Mouse (Mus musculus): ENCODE measurements around the gene Ung.
A peak's percentile ranks its signal among the peaks of the same experiment; 100 is the strongest.

Gene Ung

GRCm38 (mm10) chr5:114130698-114131520, 723 bp downstream of the Ung start:
- DNase-seq (ENCODE audit: low read depth, low spot score), result peak; percentile 94

- DNase-seq (ENCODE audit: low read depth, low spot score), result peak; percentile 82
Measured at GRCm38 (mm10) chr5:114131521-114131840, 1.3 kb downstream of the Ung start.

- no peak for DNase-seq (ENCODE audit: low read depth, low spot score)
Measured at GRCm38 (mm10) chr5:114132841-114133240, 2.7 kb downstream of the Ung start.

GRCm38 (mm10) chr5:114134091-114134534, 3.9 kb downstream of the Ung start:
- DNase-seq (ENCODE audit: low read depth, low spot score), result peak; percentile 70

- no peak for DNase-seq (ENCODE audit: low read depth, low spot score)
Measured at GRCm38 (mm10) chr5:114135516-114135915, 5.3 kb downstream of the Ung start.

GRCm38 (mm10) chr5:114137481-114138276, 7.5 kb downstream of the Ung start:
- peak; percentile 54 for DNase-seq (ENCODE audit: low read depth, low spot score)

GRCm38 (mm10) chr5:114138277-114139164, 8.3 kb downstream of the Ung start:
- no peak for DNase-seq (ENCODE audit: low read depth, low spot score)

GRCm38 (mm10) chr5:114139175-114139574, 9.0 kb downstream of the Ung start:
- DNase-seq (ENCODE audit: low read depth, low spot score), result no peak

- no peak for DNase-seq (ENCODE audit: low read depth, low spot score)
Measured at GRCm38 (mm10) chr5:114146028-114146888, 16.1 kb downstream of the Ung start, which contains the start of gene Acacb. Acacb (plus strand) TSS chr5:114146535.

- no peak for DNase-seq (ENCODE audit: low read depth, low spot score)
Measured at GRCm38 (mm10) chr5:114147043-114147972, 17.1 kb downstream of the Ung start.

- no peak for DNase-seq (ENCODE audit: low read depth, low spot score)
Measured at GRCm38 (mm10) chr5:114152359-114153092, 22.3 kb downstream of the Ung start.

GRCm38 (mm10) chr5:114153490-114153889, 23.3 kb downstream of the Ung start:
- no peak for DNase-seq (ENCODE audit: low read depth, low spot score)

- DNase-seq (ENCODE audit: low read depth, low spot score), result no peak
Measured at GRCm38 (mm10) chr5:114154765-114155164, 24.6 kb downstream of the Ung start.

GRCm38 (mm10) chr5:114155168-114155933, 25.2 kb downstream of the Ung start:
- no peak for DNase-seq (ENCODE audit: low read depth, low spot score)

- no peak for DNase-seq (ENCODE audit: low read depth, low spot score)
Measured at GRCm38 (mm10) chr5:114157236-114157635, 27.1 kb downstream of the Ung start.

- DNase-seq (ENCODE audit: low read depth, low spot score), result no peak
Measured at GRCm38 (mm10) chr5:114161424-114161823, 31.2 kb downstream of the Ung start.

GRCm38 (mm10) chr5:114162106-114162815, 32.1 kb downstream of the Ung start:
- peak; percentile 95 for DNase-seq (ENCODE audit: low read depth, low spot score)

Measured in 3T3-L1 (cell line).